Mouse (Mus musculus): ENCODE data around the gene Creb3l4. TPM values are rescaled to one million over a fixed set of nuclear protein-coding genes. Genes with fewer than 3 reads are reported as not detected.
"Not testable (repeated sequence)": the region's sequence is repeated elsewhere in the genome, so short reads cannot be mapped to it uniquely, and the experiment has no call there.

Creb3l4 gene
- polyA plus RNA-seq, 1 experiment: 1.3 TPM

- Histone ChIP-seq H3K27me3 (ENCODE audit: control insufficient read depth, insufficient read depth, low read length) (no peaks in the 10 kb centered on the region), H3K36me3 (ENCODE audit: control insufficient read depth, insufficient read depth, low read length) (peaks cover 39% of the 10 kb centered on the region), H3K4me3 (ENCODE audit: control insufficient read depth, insufficient read depth, low read length) (no peak overlapping the region), H3K4me1 (replicated peaks; ENCODE audit: control insufficient read depth, insufficient read depth, low read length) (peaks cover 12% of the 10 kb centered on the region), H3K27ac (ENCODE audit: control insufficient read depth, insufficient read depth, low read length) (no peak overlapping the region)
- DNase-seq: no peak
- 95% methylated on average over 19 of the region's 19 CpGs for WGBS
- no peak for TF ChIP-seq POLR2A (IDR thresholded peaks at IDR 0.05; ENCODE audit: control insufficient read depth, extremely low read depth, insufficient read depth, low read length, poor library complexity)
- no peak for TF ChIP-seq CTCF (IDR thresholded peaks at IDR 0.05; ENCODE audit: borderline replicate concordance, control insufficient read depth, extremely low read depth, insufficient read depth, low read length, poor library complexity)
Observed at GRCm38 (mm10) chr3:90256731-90257530, 13.6 kb upstream of the Creb3l4 start.

DNA sequence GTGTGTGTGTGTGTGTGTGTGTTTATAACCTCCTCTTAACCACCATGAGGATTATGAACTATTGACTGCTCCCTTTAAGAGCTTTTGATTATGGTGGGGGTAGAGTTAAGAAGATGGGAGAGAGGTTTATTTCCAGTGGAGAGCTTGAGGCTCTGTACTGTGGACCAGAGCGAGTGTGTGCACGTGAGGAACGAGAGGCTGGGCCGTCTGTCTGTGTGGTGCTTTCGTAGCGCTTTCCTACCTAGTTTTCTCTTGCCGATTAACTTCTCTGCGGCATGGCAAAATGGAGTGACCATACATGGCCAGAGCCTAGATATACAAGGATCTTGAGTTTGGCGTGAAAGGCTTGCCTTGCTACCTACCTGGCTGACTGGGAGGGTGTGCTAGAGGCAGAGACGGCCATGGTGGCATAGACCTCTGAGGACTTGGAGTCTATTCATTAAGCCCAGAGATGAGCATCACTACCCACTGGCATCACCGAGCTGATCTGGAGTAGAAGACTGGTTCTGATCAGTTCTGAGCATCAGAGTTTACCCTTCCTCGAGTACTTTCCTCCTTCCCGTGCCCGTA is 12.6 kb upstream of the Creb3l4 start:
- 96% methylated on average over 14 of the region's 14 CpGs for WGBS
- Histone ChIP-seq H3K4me3 (ENCODE audit: control insufficient read depth, insufficient read depth, low read length) (no peak overlapping the region), H3K36me3 (ENCODE audit: control insufficient read depth, insufficient read depth, low read length) (peaks cover 29% of the 10 kb centered on the region), H3K4me1 (replicated peaks; ENCODE audit: control insufficient read depth, insufficient read depth, low read length) (peaks cover 12% of the 10 kb centered on the region), H3K27me3 (ENCODE audit: control insufficient read depth, insufficient read depth, low read length) (no peaks in the 10 kb centered on the region), H3K27ac (ENCODE audit: control insufficient read depth, insufficient read depth, low read length) (no peak overlapping the region)
- no peak for DNase-seq
- TF ChIP-seq CTCF (IDR thresholded peaks at IDR 0.05; ENCODE audit: borderline replicate concordance, control insufficient read depth, extremely low read depth, insufficient read depth, low read length, poor library complexity): no peak
- TF ChIP-seq POLR2A (IDR thresholded peaks at IDR 0.05; ENCODE audit: control insufficient read depth, extremely low read depth, insufficient read depth, low read length, poor library complexity): no peak

DNA sequence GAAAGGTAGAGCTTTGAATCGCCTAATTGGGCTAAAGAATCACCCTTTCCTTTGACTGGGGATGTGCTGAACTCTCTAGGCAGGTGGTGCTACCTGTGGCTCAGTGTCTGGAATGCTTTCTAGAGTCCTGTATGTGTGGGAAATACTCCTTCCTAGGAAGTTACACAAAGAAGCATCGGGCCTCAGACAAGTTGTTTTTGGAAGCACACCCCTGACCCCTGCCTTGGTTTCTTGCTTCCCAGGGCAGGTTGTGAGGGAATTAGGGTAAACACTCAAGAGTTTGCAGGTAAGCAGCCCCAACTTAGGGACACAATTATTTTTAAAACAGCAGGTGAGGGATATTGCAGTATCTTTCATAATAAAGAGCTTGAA is 11.9 kb upstream of the Creb3l4 start:
- H3K27me3 ChIP-seq (ENCODE audit: control insufficient read depth, insufficient read depth, low read length): no peaks in the 10 kb centered on the region
- WGBS: 5% methylated on average over 2 of the region's 2 CpGs

DNA sequence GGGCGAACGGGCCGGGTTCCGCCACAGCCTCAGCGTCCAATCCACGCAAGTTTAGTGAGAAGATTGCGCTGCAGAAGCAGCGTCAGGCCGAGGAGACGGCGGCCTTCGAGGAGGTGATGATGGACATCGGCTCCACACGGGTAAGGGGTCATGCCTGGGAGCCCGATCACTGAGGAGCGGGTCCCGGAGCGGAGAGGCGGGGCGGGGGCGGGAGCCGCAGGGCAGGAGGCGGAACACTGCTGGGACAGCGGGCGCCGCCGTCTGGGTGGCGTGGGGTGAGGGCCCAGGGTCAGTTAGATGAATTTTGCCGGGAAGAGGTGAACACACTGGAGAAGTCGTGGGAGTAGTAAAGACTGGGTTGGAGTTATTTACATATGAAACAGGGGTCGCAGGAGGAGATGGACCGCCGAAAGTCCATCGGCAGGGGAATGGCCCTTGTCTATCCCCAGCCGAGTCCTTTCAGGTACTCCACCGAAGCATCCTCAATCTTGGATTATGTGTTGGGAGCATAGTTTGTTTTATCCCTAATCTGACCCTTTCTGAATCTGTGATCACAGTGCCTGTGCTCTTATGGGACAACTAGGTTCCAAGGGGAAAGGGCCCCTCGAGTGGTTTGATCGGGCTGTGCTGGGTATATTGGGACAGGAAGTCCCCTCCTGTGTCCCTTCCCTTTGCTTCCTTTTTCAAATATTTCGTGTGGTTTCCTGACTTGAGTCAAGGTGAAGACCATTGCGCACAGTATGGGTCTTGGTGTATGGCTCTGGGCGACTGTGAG is 11.3 kb upstream of the Creb3l4 start:
- Histone ChIP-seq H3K27ac (ENCODE audit: control insufficient read depth, insufficient read depth, low read length) (0 out of 2 replicates have a peak overlapping the region, but pooled peaks have one; percentile 9), H3K4me3 (ENCODE audit: control insufficient read depth, insufficient read depth, low read length) (peak overlapping the region; percentile 88), H3K27me3 (ENCODE audit: control insufficient read depth, insufficient read depth, low read length) (no peaks in the 10 kb centered on the region), H3K36me3 (ENCODE audit: control insufficient read depth, insufficient read depth, low read length) (peaks cover 16% of the 10 kb centered on the region), H3K4me1 (replicated peaks; ENCODE audit: control insufficient read depth, insufficient read depth, low read length) (peaks cover 12% of the 10 kb centered on the region)
- under 1% methylated on average over 41 of the region's 41 CpGs for WGBS
- TF ChIP-seq POLR2A (IDR thresholded peaks at IDR 0.05; ENCODE audit: control insufficient read depth, extremely low read depth, insufficient read depth, low read length, poor library complexity) (no peak), CTCF (IDR thresholded peaks at IDR 0.05; ENCODE audit: borderline replicate concordance, control insufficient read depth, extremely low read depth, insufficient read depth, low read length, poor library complexity) (no peak)
- peak; percentile 23 for DNase-seq

More for the DNA sequence above, 11.9 kb upstream of the Creb3l4 start:
- no peak for DNase-seq
- H3K4me3 ChIP-seq (ENCODE audit: control insufficient read depth, insufficient read depth, low read length): peak overlapping the region; percentile 88
- H3K36me3 ChIP-seq (ENCODE audit: control insufficient read depth, insufficient read depth, low read length): peaks cover 22% of the 10 kb centered on the region
- TF ChIP-seq CTCF (IDR thresholded peaks at IDR 0.05; ENCODE audit: borderline replicate concordance, control insufficient read depth, extremely low read depth, insufficient read depth, low read length, poor library complexity) (no peak), POLR2A (IDR thresholded peaks at IDR 0.05; ENCODE audit: control insufficient read depth, extremely low read depth, insufficient read depth, low read length, poor library complexity) (no peak)
- H3K4me1 ChIP-seq (replicated peaks; ENCODE audit: control insufficient read depth, insufficient read depth, low read length): peaks cover 12% of the 10 kb centered on the region
- H3K27ac ChIP-seq (ENCODE audit: control insufficient read depth, insufficient read depth, low read length): 0 out of 2 replicates have a peak overlapping the region, but pooled peaks have one; percentile 9

DNA sequence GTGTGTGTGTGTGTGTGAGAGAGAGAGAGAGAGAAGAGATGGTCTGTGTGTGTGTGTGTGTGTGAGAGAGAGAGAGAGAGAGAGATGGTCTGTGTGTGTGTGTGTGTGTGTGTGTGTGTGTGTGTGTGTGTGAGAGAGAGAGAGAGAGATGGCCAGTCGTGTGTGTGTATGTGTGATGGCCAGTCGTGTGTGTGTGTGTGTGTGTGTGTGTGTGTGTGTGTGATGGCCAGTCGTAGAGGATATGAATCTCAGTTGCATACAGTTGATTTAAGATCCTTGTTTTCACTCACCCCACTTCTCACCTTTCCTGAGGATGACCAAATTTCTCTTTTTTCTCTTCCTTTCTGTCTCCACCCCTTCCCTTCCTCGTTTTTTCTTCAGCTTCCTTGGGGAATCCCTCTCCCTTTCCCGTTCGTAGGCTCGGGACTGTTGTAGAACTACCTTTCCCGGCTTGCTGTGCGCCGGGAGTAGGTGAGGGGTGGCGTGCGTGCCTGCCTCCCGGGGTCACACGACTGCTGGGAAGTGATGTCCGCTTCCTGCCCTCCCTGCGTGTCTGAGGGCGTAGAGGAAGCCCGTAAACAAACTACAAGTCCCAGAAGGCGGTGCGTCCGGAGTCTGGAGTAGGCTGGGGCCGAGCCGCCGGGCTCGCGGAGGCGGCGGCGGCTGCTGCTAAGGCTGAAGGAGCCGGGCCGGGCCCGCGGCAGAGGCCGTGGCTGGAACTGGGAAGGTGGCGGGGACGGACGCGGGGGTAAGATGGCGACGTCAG is 10.5 kb upstream of the Creb3l4 start, which contains the start of gene Crtc2:
Gene Crtc2, plus strand, starts transcription at position 511 of the 766 bp plus-strand sequence.
- 1% methylated on average over 40 of the region's 40 CpGs for WGBS
- Histone ChIP-seq H3K4me1 (replicated peaks; ENCODE audit: control insufficient read depth, insufficient read depth, low read length) (peaks cover 14% of the 10 kb centered on the region), H3K4me3 (ENCODE audit: control insufficient read depth, insufficient read depth, low read length) (peak within 1 kb of the TSS; percentile 88), H3K36me3 (ENCODE audit: control insufficient read depth, insufficient read depth, low read length) (peaks cover 9% of the 10 kb centered on the region), H3K27me3 (ENCODE audit: control insufficient read depth, insufficient read depth, low read length) (no peaks in the 10 kb centered on the region), H3K27ac (ENCODE audit: control insufficient read depth, insufficient read depth, low read length) (0 out of 2 replicates have a peak within 1 kb of the TSS, but pooled peaks have one; percentile 9)
- peak; percentile 95 for DNase-seq
- TF ChIP-seq CTCF (IDR thresholded peaks at IDR 0.05; ENCODE audit: borderline replicate concordance, control insufficient read depth, extremely low read depth, insufficient read depth, low read length, poor library complexity) (peak; percentile 48; the same call in 1 of the 2 replicates), POLR2A (IDR thresholded peaks at IDR 0.05; ENCODE audit: control insufficient read depth, extremely low read depth, insufficient read depth, low read length, poor library complexity) (peak; percentile 73)

DNA sequence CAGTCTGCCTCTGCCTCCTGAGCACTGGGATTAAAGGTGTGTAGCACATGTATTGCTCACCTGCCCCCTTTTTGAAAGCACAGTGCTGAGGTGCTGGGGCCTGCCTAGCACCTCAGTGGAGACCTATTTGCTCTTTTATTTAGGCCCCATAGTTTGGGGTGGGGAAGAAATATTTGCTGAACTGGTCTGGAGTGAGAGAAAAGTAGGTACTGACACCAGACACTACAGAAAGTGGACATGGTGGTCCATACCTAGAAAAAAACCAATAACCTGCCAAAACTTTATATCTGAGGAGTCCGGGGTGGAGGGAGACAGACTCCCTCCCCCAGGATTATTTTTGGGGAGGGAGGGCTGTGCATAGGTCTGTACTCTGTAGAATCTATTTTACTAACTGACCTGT is 9.9 kb upstream of the Creb3l4 start:
- WGBS: 81% methylated on average over 1 of the region's 1 CpGs
- not testable (repeated sequence) for H3K27me3 ChIP-seq (ENCODE audit: control insufficient read depth, insufficient read depth, low read length); H3K36me3 ChIP-seq (ENCODE audit: control insufficient read depth, insufficient read depth, low read length); H3K4me3 ChIP-seq (ENCODE audit: control insufficient read depth, insufficient read depth, low read length); DNase-seq; H3K27ac ChIP-seq (ENCODE audit: control insufficient read depth, insufficient read depth, low read length)
- H3K4me1 ChIP-seq (replicated peaks; ENCODE audit: control insufficient read depth, insufficient read depth, low read length): peaks cover 18% of the 10 kb centered on the region

DNA sequence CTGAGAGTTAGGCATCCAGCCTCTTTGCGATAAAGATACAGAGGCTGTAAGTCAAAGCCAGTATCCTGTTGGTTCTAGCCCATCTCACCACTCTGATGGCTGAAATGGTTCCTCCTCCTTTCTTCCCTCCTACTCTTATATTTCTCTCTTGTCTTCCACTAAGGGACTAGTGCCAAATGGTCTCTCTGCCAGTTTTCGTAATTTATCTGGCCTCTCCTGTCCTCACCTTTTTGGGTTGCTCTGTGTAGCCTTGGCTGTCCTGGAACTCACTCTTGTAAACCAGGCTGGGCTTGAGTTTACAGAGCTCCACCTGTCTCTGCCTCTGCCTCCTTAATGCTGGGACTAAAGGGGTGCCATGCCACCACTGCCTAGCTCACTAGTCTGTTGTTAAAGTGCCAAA is 9.3 kb upstream of the Creb3l4 start:
- WGBS: 98% methylated on average over 2 of the region's 2 CpGs
- not testable (repeated sequence) for DNase-seq
- peaks cover 19% of the 10 kb centered on the region for H3K4me1 ChIP-seq (replicated peaks; ENCODE audit: control insufficient read depth, insufficient read depth, low read length)

DNA sequence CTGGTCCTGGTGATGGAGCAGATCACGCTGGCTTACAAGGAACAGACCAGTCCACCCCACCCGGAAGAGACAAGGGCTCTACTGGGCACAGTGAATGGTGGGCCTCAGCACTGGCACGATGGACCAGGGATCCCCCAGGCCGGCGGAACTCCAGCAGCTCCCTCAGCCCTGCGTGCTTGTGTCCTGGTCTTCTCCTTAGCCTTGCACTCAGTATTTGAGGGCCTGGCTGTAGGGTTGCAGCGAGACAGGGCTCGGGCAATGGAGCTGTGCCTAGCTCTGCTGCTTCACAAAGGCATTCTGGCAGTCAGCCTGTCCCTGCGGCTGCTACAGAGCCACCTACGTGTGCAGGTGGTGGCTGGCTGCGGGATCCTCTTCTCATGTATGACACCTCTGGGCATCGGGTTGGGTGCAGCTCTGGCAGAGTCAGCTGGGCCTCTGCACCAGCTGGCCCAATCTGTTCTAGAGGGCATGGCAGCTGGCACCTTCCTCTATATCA is 8.5 kb upstream of the Creb3l4 start:
- H3K27ac ChIP-seq (ENCODE audit: control insufficient read depth, insufficient read depth, low read length); H3K4me3 ChIP-seq (ENCODE audit: control insufficient read depth, insufficient read depth, low read length); H3K36me3 ChIP-seq (ENCODE audit: control insufficient read depth, insufficient read depth, low read length); DNase-seq; H3K27me3 ChIP-seq (ENCODE audit: control insufficient read depth, insufficient read depth, low read length): not testable (repeated sequence)
- 93% methylated on average over 12 of the region's 12 CpGs for WGBS
- peaks cover 21% of the 10 kb centered on the region for H3K4me1 ChIP-seq (replicated peaks; ENCODE audit: control insufficient read depth, insufficient read depth, low read length)

More for the DNA sequence above, 9.3 kb upstream of the Creb3l4 start:
- not testable (repeated sequence) for H3K27ac ChIP-seq (ENCODE audit: control insufficient read depth, insufficient read depth, low read length); H3K36me3 ChIP-seq (ENCODE audit: control insufficient read depth, insufficient read depth, low read length); H3K27me3 ChIP-seq (ENCODE audit: control insufficient read depth, insufficient read depth, low read length); H3K4me3 ChIP-seq (ENCODE audit: control insufficient read depth, insufficient read depth, low read length)

Measured in thymus, adult 2 months (tissue).